Mouse (Mus musculus) megakaryocyte, adult 5-6 weeks (primary cell): ENCODE data around the gene Hs2st1. TPM values are rescaled to one million over a fixed set of nuclear protein-coding genes. Genes with fewer than 3 reads are reported as not detected.

ENCODE experiments used
- ATAC-seq: 2 replicates; pipeline ENCODE4 v1.8.0; 2016; ENCODE audit warnings: mild to moderate bottlenecking, inconsistent platforms; ENCODE audit not compliant: poor library complexity, severe bottlenecking
- total RNA-seq, 2 experiments: library from RNA; stranded (forward) in 1 of 2; stranded (reverse) in 1 of 2; fragments of 153-499, 151-499 nt in 1 of 2; fragments of 221-1000, 200-1000 nt in 1 of 2; gene quantifications; 2 replicates each; pipeline versions ENCODE4 v1.2.3 to v1.2.4; 2015 to 2017

The Hs2st1 gene
- total RNA-seq, 2 experiments from 2014 or later, result 9.8 to 10.5 TPM

DNA sequence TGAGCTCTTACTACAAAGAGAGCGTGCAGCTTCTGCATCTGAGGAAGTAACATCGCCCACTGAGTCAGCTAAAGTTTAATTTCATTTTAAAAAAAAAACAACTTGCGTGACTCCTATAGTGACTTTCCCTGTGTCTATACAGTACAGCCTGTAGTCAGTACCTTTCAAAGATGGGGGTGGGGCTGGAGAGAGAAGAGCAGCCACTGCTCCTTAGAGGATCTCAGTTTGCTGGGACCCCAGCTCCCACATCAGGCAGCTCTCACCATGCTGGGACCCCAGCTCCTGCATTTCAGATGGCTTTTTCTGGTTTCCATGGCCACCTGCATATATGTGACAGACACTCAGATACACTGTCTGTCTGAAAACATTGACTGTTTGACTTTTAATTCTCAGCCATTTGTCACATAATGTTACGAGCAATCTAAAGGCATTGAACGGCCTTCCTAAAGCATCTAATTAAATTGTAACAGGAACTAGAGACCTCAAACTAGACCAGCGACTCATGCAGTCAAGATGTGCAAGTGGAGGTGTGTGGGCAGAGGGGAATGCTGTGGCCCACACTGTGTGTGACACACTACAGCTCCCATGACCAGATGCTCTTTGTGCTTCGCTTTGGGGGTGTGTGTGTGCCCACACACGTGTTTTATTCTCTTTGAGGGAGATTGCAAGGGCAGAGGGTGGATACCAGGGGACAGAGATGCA is 19.4 kb upstream of the Hs2st1 start:
- ATAC-seq, result no peak

DNA sequence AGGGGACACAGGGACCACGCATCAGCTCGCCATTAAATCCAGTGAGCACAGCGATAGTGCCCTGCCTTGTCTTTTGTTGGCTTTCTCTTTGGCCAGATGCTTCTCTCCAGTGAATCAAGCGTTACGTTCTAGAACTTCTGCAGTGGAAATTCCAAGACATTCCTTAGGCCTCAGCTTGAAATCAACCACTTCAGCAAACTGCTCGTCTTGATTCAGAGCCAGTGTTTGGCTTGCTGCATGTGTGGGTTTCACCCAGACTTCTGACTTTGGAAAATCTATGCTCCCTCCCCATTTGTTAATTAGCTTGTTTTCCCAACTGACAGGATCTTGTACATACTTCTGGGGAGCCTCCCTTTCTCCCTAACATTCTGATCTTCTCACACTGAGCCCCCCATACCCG is 16.8 kb upstream of the Hs2st1 start:
- no peak for ATAC-seq

- peak; percentile 78 for ATAC-seq
Measured at GRCm38 (mm10) chr3:144584789-144585553, 15.0 kb upstream of the Hs2st1 start.

DNA sequence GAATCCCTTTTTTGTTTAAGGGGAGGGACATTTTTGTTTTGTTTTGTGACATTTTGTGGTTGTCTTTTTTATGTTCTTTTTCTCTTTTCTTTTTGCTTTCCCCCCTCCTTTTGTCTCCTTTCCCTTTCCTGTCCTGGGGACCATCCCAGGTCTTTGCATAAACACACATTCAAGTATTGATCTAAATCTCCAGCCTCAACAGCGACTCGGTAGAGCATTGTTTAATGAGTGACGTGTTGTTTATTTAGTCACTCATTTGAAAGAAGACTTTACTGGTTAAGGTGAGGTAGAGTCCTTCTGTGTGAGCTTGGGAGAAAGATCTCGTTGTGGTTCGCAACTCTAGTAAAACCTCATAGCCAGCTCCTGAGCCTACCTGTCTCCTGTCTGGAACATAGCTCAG is 13.8 kb upstream of the Hs2st1 start:
- no peak for ATAC-seq

- ATAC-seq, result no peak
Measured at GRCm38 (mm10) chr3:144582306-144582705, 12.3 kb upstream of the Hs2st1 start.

DNA sequence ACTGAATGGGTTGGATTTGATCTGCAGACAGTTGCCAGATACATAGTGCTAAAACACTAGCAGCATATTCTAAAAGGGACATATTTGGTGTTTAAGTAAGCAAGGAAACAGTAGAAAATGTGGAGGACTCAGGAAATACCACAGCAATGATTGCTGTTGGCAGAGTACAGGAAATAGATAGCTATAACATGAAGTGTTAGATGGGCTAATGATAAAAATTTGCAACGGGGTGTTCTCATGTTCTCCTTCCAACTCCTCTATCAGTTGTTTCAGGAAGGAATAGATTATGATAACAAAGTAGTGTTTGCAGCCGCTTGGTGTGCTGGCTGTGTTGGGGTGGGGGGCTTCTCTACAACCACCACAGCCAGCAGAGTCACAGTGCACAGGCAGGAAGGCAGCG is 11.9 kb upstream of the Hs2st1 start:
- no peak for ATAC-seq

- no peak for ATAC-seq
Measured at GRCm38 (mm10) chr3:144580281-144580680, 10.3 kb upstream of the Hs2st1 start.

DNA sequence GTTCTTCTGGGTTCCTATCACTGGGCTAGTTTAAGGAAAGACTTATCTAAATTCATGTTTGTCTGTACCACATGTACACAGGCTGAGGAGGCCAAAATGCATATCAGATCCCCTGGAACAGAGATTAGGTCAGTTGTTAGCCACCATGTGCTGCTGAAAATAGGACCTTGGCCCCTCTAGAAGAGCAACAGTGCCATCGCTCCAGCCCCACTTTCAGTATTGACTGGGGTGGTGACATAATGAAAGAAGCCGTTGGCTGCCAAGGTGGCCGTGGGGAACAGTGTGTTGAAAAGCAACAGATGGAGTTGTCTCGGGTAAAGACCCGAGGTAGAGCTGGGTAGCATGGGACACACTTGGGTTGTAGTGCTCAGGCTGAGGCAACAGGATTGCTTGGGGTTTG is 9.8 kb upstream of the Hs2st1 start:
- ATAC-seq, result no peak

DNA sequence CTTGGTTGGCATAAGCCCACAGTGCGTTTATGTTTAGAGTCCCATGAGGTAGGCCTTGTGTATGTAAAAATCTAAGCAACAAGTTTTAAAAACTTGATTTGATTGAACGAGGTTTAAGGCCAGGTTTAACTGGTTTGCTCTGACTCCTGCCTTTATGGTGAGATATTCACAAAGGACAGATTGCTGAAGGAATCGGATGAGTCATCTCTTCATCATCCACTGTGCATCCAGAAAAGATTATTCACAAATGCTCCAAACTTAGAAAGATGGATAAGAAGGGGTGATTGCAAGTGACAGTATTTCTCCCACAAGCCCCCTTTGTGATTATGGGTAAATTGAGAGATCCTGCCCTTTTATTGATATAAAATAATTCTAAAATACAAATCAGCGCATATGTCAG is 8.9 kb upstream of the Hs2st1 start:
- ATAC-seq, result no peak

GRCm38 (mm10) chr3:144577366-144578340 is 7.7 kb upstream of the Hs2st1 start:
- no peak for ATAC-seq

GRCm38 (mm10) chr3:144574256-144574655 is 4.3 kb upstream of the Hs2st1 start:
- ATAC-seq, result no peak

- ATAC-seq, result no peak
Measured at GRCm38 (mm10) chr3:144570816-144571487, 971 bp upstream of the Hs2st1 start.

GRCm38 (mm10) chr3:144569401-144569971 is 495 bp downstream of the Hs2st1 start:
- peak; percentile 13 for ATAC-seq

DNA sequence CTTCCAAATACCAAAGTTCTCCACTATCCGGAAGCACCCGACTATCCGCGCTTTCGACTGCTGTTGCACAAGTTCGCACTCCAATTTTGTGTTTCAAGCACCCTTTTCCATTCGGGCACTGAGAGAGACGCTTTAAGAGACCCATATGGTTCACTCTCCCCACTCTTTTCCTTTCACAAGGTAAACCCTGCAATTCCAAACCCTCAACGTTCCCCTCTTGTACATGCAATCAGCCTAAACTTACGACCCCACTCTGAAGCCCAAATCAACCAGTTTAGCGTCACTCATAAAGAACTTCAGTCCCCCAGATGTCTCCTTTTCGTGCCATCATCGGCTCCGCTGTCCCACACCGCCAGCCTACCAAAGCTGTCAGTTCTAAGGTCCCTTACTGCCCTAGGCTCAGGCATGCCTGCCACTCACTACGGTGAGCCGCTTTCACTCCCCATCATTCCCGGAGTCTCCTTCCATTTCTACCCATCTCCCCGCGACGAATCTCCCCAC is 1.1 kb downstream of the Hs2st1 start:
- ATAC-seq, result no peak

DNA sequence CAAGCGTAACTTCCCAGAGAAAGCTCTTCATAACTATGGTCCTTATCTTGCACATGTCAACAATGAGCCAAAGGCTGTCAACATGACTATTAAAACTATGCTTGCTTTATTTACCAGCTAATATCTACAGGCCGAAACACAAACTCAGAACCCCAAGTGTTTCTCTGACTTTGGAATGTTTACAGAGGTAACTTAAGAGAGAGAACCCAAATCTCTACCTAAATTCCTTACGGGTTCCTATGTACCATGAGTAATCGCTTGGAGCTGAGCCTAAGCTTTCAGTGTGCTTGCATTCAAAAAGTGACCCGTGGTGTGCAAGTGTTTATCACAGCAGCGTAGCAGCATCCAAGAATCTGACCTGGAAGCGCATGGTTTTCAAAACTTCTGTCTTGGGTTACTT is 4.8 kb downstream of the Hs2st1 start:
- no peak for ATAC-seq

DNA sequence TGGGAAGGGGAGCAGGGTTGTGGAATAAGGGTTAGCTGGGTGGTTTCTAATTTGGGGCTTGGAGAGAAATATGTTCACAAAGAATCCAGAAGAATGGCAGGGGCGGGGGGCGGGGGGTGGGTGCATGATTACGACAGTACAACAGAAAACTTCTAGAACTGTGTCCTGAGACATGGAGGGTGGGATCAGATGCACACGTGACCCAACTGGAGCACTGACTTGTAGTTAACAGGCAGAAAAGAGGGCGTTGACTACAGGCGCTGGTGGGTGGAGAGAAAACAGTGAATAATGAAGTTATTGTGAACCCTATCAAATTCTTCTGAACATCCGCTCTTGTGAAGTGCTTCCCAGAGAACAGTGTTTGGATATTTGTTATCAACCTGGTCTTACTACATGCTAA is 6.1 kb downstream of the Hs2st1 start:
- no peak for ATAC-seq

DNA sequence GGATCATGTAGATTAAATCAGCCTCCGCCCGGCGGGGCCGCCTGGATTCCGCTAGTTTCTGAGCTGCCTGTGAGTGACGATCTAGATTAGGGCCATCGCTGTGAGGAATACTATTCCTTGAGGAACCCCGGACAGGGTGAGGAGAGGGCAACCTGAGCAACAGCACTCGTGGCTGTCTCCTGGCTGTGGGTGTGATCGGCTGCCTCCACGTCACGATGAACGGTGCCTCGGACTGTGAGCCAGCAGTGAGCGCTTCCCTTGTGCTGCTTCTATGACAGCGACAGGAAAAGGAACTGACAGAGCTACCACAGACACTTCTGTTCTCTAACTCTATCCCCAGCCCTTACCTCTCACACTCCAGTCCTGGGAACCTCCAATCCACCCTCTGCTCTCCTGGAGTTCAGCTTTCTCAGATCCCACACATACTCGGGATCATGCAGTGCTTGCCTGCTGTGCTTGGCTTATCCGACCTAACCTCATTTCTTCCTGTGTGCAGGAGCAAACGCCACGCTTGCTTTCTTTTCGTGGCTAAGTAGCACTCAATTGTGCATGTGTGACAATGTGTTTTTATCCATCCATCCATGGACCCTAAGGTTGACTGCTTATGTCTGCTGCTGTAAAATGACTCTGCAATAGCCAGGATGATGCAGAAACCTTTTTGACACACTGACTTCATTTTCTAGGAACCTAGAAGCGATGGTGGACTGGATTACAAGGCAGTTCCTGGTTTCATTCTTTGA is 8.3 kb downstream of the Hs2st1 start:
- ATAC-seq, result peak; percentile 94

DNA sequence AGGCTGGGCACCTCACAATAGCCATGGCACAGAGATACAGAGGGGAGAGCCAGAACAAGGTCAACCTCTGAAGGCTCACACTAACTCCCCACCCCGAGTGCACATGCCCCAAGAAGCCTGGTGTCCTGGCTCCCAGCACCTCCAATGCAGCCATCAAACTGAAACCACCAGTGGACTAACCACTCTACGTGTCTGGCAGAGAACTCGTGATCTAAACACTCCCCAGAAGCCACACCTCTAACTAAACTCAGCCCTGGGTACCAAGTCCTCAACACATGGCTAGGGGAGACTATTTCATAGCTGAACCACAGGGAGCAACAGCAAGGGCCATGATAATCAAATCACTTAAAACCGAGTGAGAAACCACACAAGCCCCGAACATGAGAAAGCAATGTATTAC is 11.7 kb downstream of the Hs2st1 start:
- no peak for ATAC-seq

GRCm38 (mm10) chr3:144556625-144557324 is 13.2 kb downstream of the Hs2st1 start:
- no peak for ATAC-seq
